Comparison of ENCODE assay signal across 16 mouse cellular contexts in genomic region chr14:48246963-48247362, GRCm38 (mm10).
A peak's percentile ranks its signal among the peaks of the same experiment; 100 is the strongest.
DNase-seq lines count a peak whose midpoint lies in the region; ATAC-seq and TF ChIP-seq lines count a peak whose summit lies in the region.
"Had no signal": no experiment of that assay in that cellular context is flagged by ENCODE, and none has a peak within 500 bp of the region (broad histone marks: within the 10 kb centered on the region; RNA-seq: fewer than 3 reads in every experiment).

No protein-coding gene starts in this region.

- peak; percentile 59 for DNase-seq in forebrain, postnatal 0 days
- DNase-seq in heart, adult 11 months: peak; percentile 29
- no peak for DNase-seq in heart, adult 9 months (ENCODE audit: low spot score in 2 of 2)
- DNase-seq in lung, postnatal 36 days: peak; percentile 7
- no peak for DNase-seq in lung, postnatal 25 days (ENCODE audit: low spot score)
- peak; percentile 9 for DNase-seq in skeletal muscle tissue, adult 2 months (ENCODE audit: low read depth, low spot score)
- DNase-seq: adrenal gland, adult 2 months; adrenal gland, postnatal 25 days; cerebellum, adult 11-12 months; cerebellum, adult 9-10 months; kidney, adult 2 months had no signal

- H3K9ac ChIP-seq in forebrain, postnatal 0 days: no peak overlapping the region
- no peak overlapping the region for H3K9ac ChIP-seq in forebrain, embryonic 13.5 days
- no peak overlapping the region for H3K9ac ChIP-seq in hindbrain, embryonic 12.5 days
- H3K9ac ChIP-seq: embryonic facial prominence, embryonic 12.5 days; hindbrain, embryonic 14.5 days; intestine, embryonic 15.5 days had no signal

- H3K36me3 ChIP-seq in forebrain, postnatal 0 days (ENCODE audit: insufficient read depth): no peaks in the 10 kb centered on the region
- 0 out of 2 replicates have a peak, but pooled peaks cover 5% of the 10 kb centered on the region for H3K36me3 ChIP-seq in forebrain, embryonic 13.5 days (ENCODE audit: poor library complexity, severe bottlenecking)
- no peaks in the 10 kb centered on the region for H3K36me3 ChIP-seq in hindbrain, embryonic 12.5 days

- H3K27ac ChIP-seq in forebrain, postnatal 0 days (ENCODE audit: low read depth, low read length): 0 out of 2 replicates have a peak overlapping the region, but pooled peaks have one; percentile 3
- no peak overlapping the region for H3K27ac ChIP-seq in forebrain, embryonic 13.5 days
- no peak overlapping the region for H3K27ac ChIP-seq in hindbrain, embryonic 12.5 days
- H3K27ac ChIP-seq: embryonic facial prominence, embryonic 12.5 days; hindbrain, embryonic 14.5 days; intestine, embryonic 15.5 days had no signal

- 63% methylated on average over 9 of the region's 9 CpGs for WGBS in forebrain, postnatal 0 days
- WGBS in forebrain, embryonic 13.5 days: 88% methylated on average over 9 of the region's 9 CpGs
- WGBS in hindbrain, embryonic 12.5 days: 83% methylated on average over 9 of the region's 9 CpGs

- no peak overlapping the region for H3K4me2 ChIP-seq in forebrain, postnatal 0 days (ENCODE audit: low read depth)
- no peak overlapping the region for H3K4me2 ChIP-seq in forebrain, embryonic 13.5 days
- H3K4me2 ChIP-seq in hindbrain, embryonic 12.5 days (replicated peaks): no peak overlapping the region
- H3K4me2 ChIP-seq: embryonic facial prominence, embryonic 12.5 days; hindbrain, embryonic 14.5 days; intestine, embryonic 15.5 days had no signal

- H3K4me3 ChIP-seq in forebrain, postnatal 0 days (ENCODE audit: low read depth, low read length): no peak overlapping the region
- no peak overlapping the region for H3K4me3 ChIP-seq in forebrain, embryonic 13.5 days
- H3K4me3 ChIP-seq in hindbrain, embryonic 12.5 days: no peak overlapping the region
- H3K4me3 ChIP-seq: embryonic facial prominence, embryonic 12.5 days; intestine, embryonic 15.5 days had no signal

- H3K9me3 ChIP-seq in forebrain, postnatal 0 days (ENCODE audit: low read length): no peaks in the 10 kb centered on the region
- H3K9me3 ChIP-seq in forebrain, embryonic 13.5 days (replicated peaks): no peaks in the 10 kb centered on the region
- H3K9me3 ChIP-seq in hindbrain, embryonic 12.5 days (replicated peaks): no peaks in the 10 kb centered on the region
- H3K9me3 ChIP-seq: embryonic facial prominence, embryonic 12.5 days; intestine, embryonic 15.5 days had no signal

- no peak for TF ChIP-seq CTCF in forebrain, postnatal 0 days (IDR thresholded peaks at IDR 0.05; ENCODE audit: low read depth)

- ATAC-seq in forebrain, postnatal 0 days: peak; percentile 70
- no peak for ATAC-seq in forebrain, embryonic 13.5 days
- ATAC-seq in hindbrain, embryonic 12.5 days (ENCODE audit: low FRiP score): no peak
- ATAC-seq: intestine, embryonic 15.5 days had no signal

- no peaks in the 10 kb centered on the region for H3K4me1 ChIP-seq in forebrain, postnatal 0 days (ENCODE audit: insufficient read depth)
- H3K4me1 ChIP-seq in forebrain, embryonic 13.5 days: peaks cover 4% of the 10 kb centered on the region; the same call in 1 of the 2 replicates
- peaks cover 3% of the 10 kb centered on the region; the same call in 1 of the 2 replicates for H3K4me1 ChIP-seq in hindbrain, embryonic 12.5 days
- H3K4me1 ChIP-seq: intestine, embryonic 15.5 days had no signal

- no peaks in the 10 kb centered on the region for H3K27me3 ChIP-seq in forebrain, postnatal 0 days (ENCODE audit: insufficient read depth, low read length)
- H3K27me3 ChIP-seq in forebrain, embryonic 13.5 days: no peaks in the 10 kb centered on the region
- no peaks in the 10 kb centered on the region for H3K27me3 ChIP-seq in hindbrain, embryonic 12.5 days
- H3K27me3 ChIP-seq: embryonic facial prominence, embryonic 12.5 days; intestine, embryonic 15.5 days had no signal

Comparison
In these comparisons a context has a peak if more than half of its experiments do, and no peak if none do; other contexts are left out.
1. DNase-seq: peak in forebrain, postnatal 0 days (single experiment), heart, adult 11 months (single experiment), lung, postnatal 36 days (single experiment) and skeletal muscle tissue, adult 2 months (single experiment); none in heart, adult 9 months (0 of 2) and lung, postnatal 25 days (single experiment).